Mouse (Mus musculus) large intestine, adult 2 months (tissue): ENCODE data around the gene Gm13287. TPM values are rescaled to one million over a fixed set of nuclear protein-coding genes. Genes with fewer than 3 reads are reported as not detected.
"Not testable (repeated sequence)": the region's sequence is repeated elsewhere in the genome, so short reads cannot be mapped to it uniquely, and the experiment has no call there.

ENCODE experiments used
- DNase-seq: peaks from one replicate; pipeline ENCODE4 v3.0.0-alpha.2; 2012; ENCODE audit warnings: low read depth, low spot score
- WGBS: fragments of 180-500 bp; shearing (Covaris S2); methylation state at CpG from one replicate; pipeline ENCODE4 v1.1.7; 2018; 5-methylcytosine and 5-hydroxymethylcytosine counted together
- polyA plus RNA-seq: library from polyadenylated mRNA; depleted of rRNA; stranded (reverse); fragments of >200 nt; gene quantifications from 2 replicates; pipeline ENCODE4 v1.2.3, GENCODE M21; 2012; rRNA removed

Gene Gm13287
- polyA plus RNA-seq: not detected in 2 replicates

- no CpG with 5 or more reads among the region's 29 CpGs for WGBS
- DNase-seq: not testable (repeated sequence)
Measured at GRCm38 (mm10) chr4:88802954-88803353, at the start of gene Gm13287. Gm13287 (plus strand) TSS chr4:88803254.

GRCm38 (mm10) chr4:88754818-88755340, 48.2 kb upstream of the Gm13287 start, which contains the start of gene Gm13271:
Gm13271 (plus strand) TSS chr4:88754868.
- not testable (repeated sequence) for DNase-seq
- 84% methylated on average over 15 of the region's 15 CpGs for WGBS

- not testable (repeated sequence) for DNase-seq
- WGBS: 8% methylated on average over 29 of the region's 31 CpGs
Measured at GRCm38 (mm10) chr4:88756581-88757513, 46.2 kb upstream of the Gm13287 start.

- WGBS: under 1% methylated on average over 21 of the region's 21 CpGs
Measured at GRCm38 (mm10) chr4:88757628-88758031, 45.4 kb upstream of the Gm13287 start.

GRCm38 (mm10) chr4:88758751-88759150, 44.3 kb upstream of the Gm13287 start:
- WGBS: 83% methylated on average over 9 of the region's 9 CpGs
- DNase-seq: not testable (repeated sequence)

More at GRCm38 (mm10) chr4:88757628-88758031, 45.4 kb upstream of the Gm13287 start:
- DNase-seq: peak; percentile 35

- not testable (repeated sequence) for DNase-seq
- WGBS: 19% methylated on average over 10 of the region's 14 CpGs
Measured at GRCm38 (mm10) chr4:88759610-88760268, 43.3 kb upstream of the Gm13287 start, which contains the start of gene Gm13283. Gm13283 (plus strand) TSS chr4:88760119.

- DNase-seq: peak; percentile 51
- 0% methylated on average over 24 of the region's 28 CpGs for whole genome bisulfite sequencing
Measured at GRCm38 (mm10) chr4:88760431-88760830, 42.6 kb upstream of the Gm13287 start.

GRCm38 (mm10) chr4:88761776-88762175, 41.3 kb upstream of the Gm13287 start:
- WGBS: 70% methylated on average over 6 of the region's 8 CpGs
- not testable (repeated sequence) for DNase-seq

- 49% methylated on average over 9 of the region's 9 CpGs for WGBS
Measured at GRCm38 (mm10) chr4:88762341-88762740, 40.7 kb upstream of the Gm13287 start.

GRCm38 (mm10) chr4:88763384-88764018, 39.6 kb upstream of the Gm13287 start:
- 3% methylated on average over 34 of the region's 42 CpGs for WGBS
- DNase-seq: peak; percentile 25

More at GRCm38 (mm10) chr4:88762341-88762740, 40.7 kb upstream of the Gm13287 start:
- DNase-seq: not testable (repeated sequence)

GRCm38 (mm10) chr4:88773534-88773933, 29.5 kb upstream of the Gm13287 start, which contains the start of gene Gm13290:
Gm13290 (plus strand) TSS chr4:88773834.
- no CpG with 5 or more reads among the region's 32 CpGs for WGBS
- not testable (repeated sequence) for DNase-seq

GRCm38 (mm10) chr4:88776622-88777021, 26.4 kb upstream of the Gm13287 start, which contains the start of gene Gm13289:
Gm13289 (plus strand) TSS chr4:88776922.
- no CpG with 5 or more reads among the region's 29 CpGs for WGBS

GRCm38 (mm10) chr4:88779550-88779949, 23.5 kb upstream of the Gm13287 start, which contains the start of gene Gm13272:
Gm13272 (plus strand) TSS chr4:88779850.
- WGBS: no CpG with 5 or more reads among the region's 29 CpGs
- DNase-seq: not testable (repeated sequence)

More at GRCm38 (mm10) chr4:88776622-88777021, 26.4 kb upstream of the Gm13287 start, which contains the start of gene Gm13289:
- not testable (repeated sequence) for DNase-seq

GRCm38 (mm10) chr4:88780320-88780719, 22.7 kb upstream of the Gm13287 start:
- 60% methylated on average over 16 of the region's 18 CpGs for WGBS

GRCm38 (mm10) chr4:88781831-88782230, 21.2 kb upstream of the Gm13287 start, which contains the start of gene Ifnz:
Ifnz (plus strand) TSS chr4:88782131.
- 18% methylated on average over 4 of the region's 7 CpGs for WGBS
- not testable (repeated sequence) for DNase-seq

More at GRCm38 (mm10) chr4:88780320-88780719, 22.7 kb upstream of the Gm13287 start:
- DNase-seq: not testable (repeated sequence)

- not testable (repeated sequence) for DNase-seq
- 0% methylated on average over 16 of the region's 31 CpGs for WGBS
Measured at GRCm38 (mm10) chr4:88782335-88782734, 20.7 kb upstream of the Gm13287 start.

- not testable (repeated sequence) for DNase-seq
- WGBS: no CpG with 5 or more reads among the region's 27 CpGs
Measured at GRCm38 (mm10) chr4:88785409-88785808, 17.6 kb upstream of the Gm13287 start, which contains the start of gene Gm13276. Gm13276 (plus strand) TSS chr4:88785709.

- not testable (repeated sequence) for DNase-seq
- 0% methylated on average over 4 of the region's 28 CpGs for WGBS
Measured at GRCm38 (mm10) chr4:88788402-88788801, 14.7 kb upstream of the Gm13287 start, which contains the start of gene Gm13277. Gm13277 (plus strand) TSS chr4:88788632.

- no CpG with 5 or more reads among the region's 28 CpGs for WGBS
- DNase-seq: not testable (repeated sequence)
Measured at GRCm38 (mm10) chr4:88791250-88791649, 11.8 kb upstream of the Gm13287 start, which contains the start of gene Gm13278. Gm13278 (plus strand) TSS chr4:88791550.
